Mouse (Mus musculus) heart, postnatal 0 days (tissue): ENCODE results near the gene Csdc2. TPM values are rescaled to one million over a fixed set of nuclear protein-coding genes. Genes with fewer than 3 reads are reported as not detected.

Experiments used
- ATAC-seq: fragments of 200-750 bp; cut with Nextera tagmentation; 2 replicates; pipeline ENCODE4 v1.8.0; 2017; ENCODE audit warnings: low read depth, moderate number of reproducible peaks, moderate library complexity; ENCODE audit not compliant: insufficient read depth
- DNase-seq: peaks from one replicate; pipeline ENCODE4 v3.0.0-alpha.2; 2016; ENCODE audit warnings: low spot score
- H3K27ac ChIP-seq: fragments of 300-500 bp; sonication (generic); 2 replicates; pipeline ENCODE4 v1.5.1; 2014; ENCODE audit warnings: low read depth, mild to moderate bottlenecking
- H3K27me3 ChIP-seq: fragments of 300-500 bp; sonication (generic); 2 replicates; pipeline ENCODE4 v1.6.1; 2014; ENCODE audit warnings: low read length, mixed read lengths; ENCODE audit not compliant: control insufficient read depth, insufficient read depth
- H3K36me3 ChIP-seq: fragments of 300-500 bp; sonication (generic); replicated peaks from 2 replicates; pipeline ENCODE4 v1.6.1; 2014; ENCODE audit warnings: low read length, mixed read lengths; ENCODE audit not compliant: control insufficient read depth, insufficient read depth
- H3K4me1 ChIP-seq: fragments of 300-500 bp; sonication (generic); 2 replicates; pipeline ENCODE4 v1.6.1; 2014; ENCODE audit warnings: antibody characterized with exemption; ENCODE audit not compliant: control insufficient read depth, insufficient read depth
- H3K4me2 ChIP-seq: fragments of 300-500 bp; sonication (generic); 2 replicates; pipeline ENCODE4 v1.6.1; 2014; ENCODE audit warnings: low read depth, mild to moderate bottlenecking, low read length, moderate library complexity
- H3K4me3 ChIP-seq: fragments of 300-500 bp; sonication (generic); 2 replicates; pipeline ENCODE4 v1.5.1; 2014; ENCODE audit warnings: low read depth, low read length
- H3K9ac ChIP-seq: fragments of 300-500 bp; sonication (generic); replicated peaks from 2 replicates; pipeline ENCODE4 v1.6.1; 2014; ENCODE audit warnings: low read depth, low read length, mixed read lengths
- H3K9me3 ChIP-seq: fragments of 300-500 bp; sonication (generic); replicated peaks from 2 replicates; pipeline ENCODE4 v1.6.1; 2016; ENCODE audit warnings: low read length; ENCODE audit not compliant: control insufficient read depth
- CTCF ChIP-seq: IDR thresholded peaks from 2 replicates; pipeline ENCODE4 v1.5.1; 2016; ENCODE audit warnings: antibody characterized with exemption, control low read depth, low read depth
- EP300 ChIP-seq: IDR thresholded peaks from 2 replicates; pipeline ENCODE4 v1.6.1; 2016; ENCODE audit warnings: antibody characterized with exemption, low read depth
- WGBS: fragments of 180-500 bp; shearing (Covaris S2); extraction: QIAGEN DNeasy Blood & Tissue Kit; methylation state at CpG from one replicate; pipeline ENCODE4 v1.1.7; 2014; 5-methylcytosine and 5-hydroxymethylcytosine counted together
- polyA plus RNA-seq: library from polyadenylated mRNA; unstranded; fragments of >200 nt; fragmentation: Nextera tagmentation; extraction: Ambion mirVana; gene quantifications from 2 replicates; pipeline ENCODE4 v1.2.1, GENCODE M21; 2015
- total RNA-seq: library from RNA; depleted of rRNA; stranded (reverse); fragments of >200 nt; gene quantifications from 2 replicates; pipeline ENCODE4 v1.2.3, GENCODE M21; 2014; ENCODE audit warnings: low replicate concordance

The Csdc2 gene
- total and polyA plus RNA-seq, 2 experiments from 2014 or later, result 2.8 to 7.7 TPM

DNA sequence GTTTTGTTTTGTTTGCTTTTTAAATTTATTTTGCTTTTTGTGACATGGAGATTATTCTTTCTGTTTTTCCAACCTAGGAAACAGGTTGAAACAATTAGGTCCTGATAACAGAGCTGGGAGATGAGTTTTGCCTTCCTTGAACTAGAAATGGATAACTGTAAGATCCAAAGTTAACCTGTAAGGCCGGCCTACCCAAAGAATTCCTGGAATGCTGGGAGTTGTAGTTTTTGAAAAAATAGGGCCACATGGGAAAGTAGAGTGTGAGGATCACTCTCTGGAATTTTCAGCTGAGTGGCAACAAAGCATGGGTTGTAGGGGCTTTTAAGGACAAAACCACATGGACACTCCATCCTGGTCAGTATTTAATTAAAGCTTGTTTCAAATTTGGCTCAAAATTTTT, 45.6 kb downstream of the Csdc2 start:
- 49% methylated on average over 1 of the region's 1 CpGs for WGBS
- ATAC-seq (no peak), DNase-seq (no peak)
- TF ChIP-seq CTCF (no peak), EP300 (no peak)
- H3K27me3 ChIP-seq, result no peaks in the 10 kb centered on the region
- no peaks in the 10 kb centered on the region for H3K36me3 ChIP-seq
- no peak overlapping the region for H3K27ac ChIP-seq
- no peaks in the 10 kb centered on the region for H3K9me3 ChIP-seq
- no peaks in the 10 kb centered on the region for H3K4me1 ChIP-seq
- H3K4me2 ChIP-seq, result no peak overlapping the region
- H3K9ac ChIP-seq, result no peak overlapping the region
- H3K4me3 ChIP-seq, result no peak overlapping the region

DNA sequence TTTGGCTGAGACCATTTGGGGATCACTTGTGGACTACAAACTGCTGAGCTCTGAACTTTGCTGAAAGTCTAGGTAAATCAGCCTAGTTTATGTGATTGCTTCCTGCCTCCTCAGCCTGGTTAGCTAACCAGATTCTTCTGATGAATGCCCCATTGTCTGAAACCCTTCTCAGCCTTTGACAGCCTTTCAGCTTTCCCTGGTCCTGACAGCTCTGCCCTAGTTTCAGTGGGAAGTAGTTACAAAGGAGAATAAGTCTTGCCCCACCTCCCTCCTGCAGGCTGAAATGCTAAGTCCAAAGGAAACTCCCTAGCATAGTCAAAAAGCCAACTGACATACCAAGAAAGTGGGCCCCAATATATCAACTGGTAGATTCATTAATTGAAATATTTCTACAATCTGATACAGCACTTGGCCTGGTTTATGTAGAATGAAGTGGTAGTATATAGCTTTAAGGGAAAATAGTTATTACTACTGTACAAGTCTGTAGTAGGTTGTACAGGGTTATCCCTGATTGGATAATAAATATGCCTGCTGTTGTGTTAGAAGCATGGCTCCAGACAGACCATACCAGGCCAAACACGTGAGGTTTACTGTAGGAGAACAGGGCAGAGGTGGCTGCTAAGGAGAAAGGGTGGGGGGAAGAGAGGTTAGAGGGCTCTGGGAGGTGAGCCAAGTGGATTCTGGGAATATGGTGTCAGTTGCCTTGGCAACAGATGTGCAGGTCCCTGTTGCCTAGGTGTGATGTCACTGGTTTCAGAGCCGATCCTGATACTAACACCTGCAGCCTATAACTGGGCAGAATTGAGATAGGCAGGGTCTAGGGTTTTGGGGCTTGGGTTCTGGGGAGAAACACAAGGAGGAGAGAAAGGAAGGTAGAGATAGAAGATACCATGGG, 49.0 kb downstream of the Csdc2 start:
- Histone ChIP-seq H3K27me3 (no peaks in the 10 kb centered on the region), H3K9me3 (no peaks in the 10 kb centered on the region), H3K4me2 (no peak overlapping the region), H3K36me3 (no peaks in the 10 kb centered on the region), H3K4me1 (0 out of 2 replicates have a peak, but pooled peaks cover 8% of the 10 kb centered on the region), H3K27ac (no peak overlapping the region), H3K4me3 (no peak overlapping the region), H3K9ac (no peak overlapping the region)
- ATAC-seq (no peak), DNase-seq (no peak)
- WGBS, result 44% methylated on average over 2 of the region's 2 CpGs
- TF ChIP-seq CTCF (no peak), EP300 (no peak)

DNA sequence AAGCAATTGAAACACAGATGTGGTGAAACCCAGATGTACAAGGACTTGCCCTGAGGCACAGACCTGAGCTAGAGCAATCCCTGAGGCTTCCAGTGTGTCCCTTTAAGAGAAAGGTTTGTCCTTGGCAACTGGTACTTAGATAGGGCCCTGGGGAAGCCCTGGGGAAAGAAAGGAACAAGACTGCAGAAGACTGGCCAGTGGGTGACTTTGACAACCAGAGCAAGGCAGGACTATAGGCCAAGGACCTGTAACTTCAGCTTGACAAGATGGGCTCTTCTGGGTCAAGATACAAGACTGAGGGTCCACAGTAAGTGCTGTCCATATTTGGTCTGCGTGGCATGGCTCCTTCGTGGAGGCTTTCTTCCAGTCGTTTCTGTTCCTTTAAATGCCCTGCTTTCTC, 51.1 kb downstream of the Csdc2 start, which contains the start of gene Xrcc6:
Gene Xrcc6, plus strand, starts transcription at position 190 of the 400 bp plus-strand sequence.
- no peaks in the 10 kb centered on the region for H3K9me3 ChIP-seq
- no peak within 1 kb of the TSS for H3K4me3 ChIP-seq
- H3K36me3 ChIP-seq, result 0 out of 2 replicates have a peak, but pooled peaks cover 3% of the 10 kb centered on the region
- WGBS, result 73% methylated on average over 3 of the region's 3 CpGs
- no peak within 1 kb of the TSS for H3K4me2 ChIP-seq
- DNase-seq (no peak), ATAC-seq (no peak)
- H3K27me3 ChIP-seq, result no peaks in the 10 kb centered on the region
- 0 out of 2 replicates have a peak, but pooled peaks cover 9% of the 10 kb centered on the region for H3K4me1 ChIP-seq
- no peak within 1 kb of the TSS for H3K27ac ChIP-seq
- H3K9ac ChIP-seq, result no peak within 1 kb of the TSS
- no peak for TF ChIP-seq EP300
- TF ChIP-seq CTCF, result no peak

DNA sequence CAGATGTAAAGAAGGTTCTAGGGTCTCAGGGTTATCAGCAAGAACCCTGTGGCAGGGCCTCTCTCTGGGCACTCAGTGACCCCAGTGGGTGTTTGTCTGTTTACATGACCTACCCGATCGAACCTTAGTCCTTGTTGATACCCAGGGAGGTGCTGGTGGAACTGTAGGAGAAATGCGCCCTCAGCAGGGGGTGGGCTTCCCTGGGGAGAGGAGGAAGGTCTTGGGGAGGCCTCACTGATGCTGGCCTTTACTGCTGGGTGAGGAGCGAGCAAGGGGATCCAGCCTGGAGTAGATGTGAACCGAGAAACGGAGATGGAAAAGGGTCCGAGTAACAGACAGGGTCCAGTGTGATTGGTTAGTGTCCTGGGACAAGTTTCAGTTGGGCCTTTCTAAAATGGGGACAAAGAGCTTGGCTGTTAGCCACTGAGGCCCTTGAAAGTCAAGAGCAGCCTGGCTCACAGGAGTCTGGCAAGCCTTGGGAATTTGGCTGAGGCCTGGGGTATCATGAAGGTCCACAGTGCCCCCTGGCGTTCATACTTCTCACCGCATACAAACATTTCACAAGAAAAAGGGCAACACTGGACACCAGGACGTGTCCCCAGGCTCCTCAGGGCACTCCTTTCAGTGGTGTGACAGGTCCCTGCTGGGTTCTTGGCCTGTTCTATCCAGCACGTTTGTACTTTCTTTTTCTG, 53.0 kb downstream of the Csdc2 start:
- Histone ChIP-seq H3K9me3 (no peaks in the 10 kb centered on the region), H3K4me2 (0 out of 2 replicates have a peak overlapping the region, but pooled peaks have one; percentile 28), H3K4me3 (no peak overlapping the region), H3K4me1 (0 out of 2 replicates have a peak, but pooled peaks cover 9% of the 10 kb centered on the region), H3K27me3 (no peaks in the 10 kb centered on the region), H3K36me3 (peaks cover 21% of the 10 kb centered on the region), H3K9ac (no peak overlapping the region), H3K27ac (peak overlapping the region; percentile 49; the same call in 1 of the 2 replicates)
- TF ChIP-seq CTCF (peak; percentile 80), EP300 (no peak)
- 29% methylated on average over 11 of the region's 11 CpGs for WGBS
- DNase-seq, result peak; percentile 93
- peak; percentile 91 for ATAC-seq

DNA sequence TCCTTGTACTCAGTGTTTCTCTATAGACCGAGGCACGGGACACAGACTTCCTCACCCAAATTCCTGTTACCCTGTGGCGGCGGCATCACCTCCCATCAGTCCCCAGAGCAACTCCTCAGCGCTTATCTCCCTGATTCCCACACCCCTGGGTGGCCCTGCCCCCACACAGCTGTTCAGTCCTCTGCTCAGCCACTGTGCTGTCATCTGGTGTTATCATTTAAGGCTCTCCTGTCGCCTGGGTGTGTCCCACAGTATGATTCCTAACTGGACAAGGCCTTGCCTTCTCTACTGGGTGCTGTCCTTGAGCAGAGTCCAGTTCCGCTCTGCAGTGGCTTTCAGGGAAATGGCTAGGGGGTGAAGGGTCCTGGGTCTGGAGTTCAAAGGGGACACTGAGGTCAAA, 54.0 kb downstream of the Csdc2 start:
- DNase-seq (no peak), ATAC-seq (no peak)
- Histone ChIP-seq H3K27ac (no peak overlapping the region), H3K4me1 (0 out of 2 replicates have a peak, but pooled peaks cover 9% of the 10 kb centered on the region), H3K4me2 (no peak overlapping the region), H3K27me3 (no peaks in the 10 kb centered on the region), H3K4me3 (no peak overlapping the region), H3K36me3 (peaks cover 29% of the 10 kb centered on the region), H3K9me3 (no peaks in the 10 kb centered on the region), H3K9ac (no peak overlapping the region)
- WGBS, result 29% methylated on average over 7 of the region's 7 CpGs
- no peak for TF ChIP-seq EP300
- no peak for TF ChIP-seq CTCF
